Mouse (Mus musculus) G1E (cell line): ENCODE measurements around the gene Ticam1.

Experiments used
- CTCF ChIP-seq: IDR thresholded peaks from 2 replicates; pipeline ENCODE4 v1.5.1; 2012; ENCODE audit warnings: low read depth, low read length, inconsistent platforms, mixed read lengths
- GATA1 ChIP-seq: IDR thresholded peaks from 2 replicates; pipeline ENCODE4 v1.6.1; 2012; ENCODE audit warnings: borderline replicate concordance, low read length, inconsistent platforms, mixed read lengths

- TF ChIP-seq GATA1 (no peak), CTCF (no peak)
These were observed 13.9 kb downstream of the Ticam1 start for GRCm38 (mm10) chr17:56262645-56263094.
